Mouse (Mus musculus) bone marrow, adult 2 months (tissue): Measurements from ENCODE around the gene Atp2b4. TPM values are rescaled to one million over a fixed set of nuclear protein-coding genes. Genes with fewer than 3 reads are reported as not detected.
A peak's percentile ranks its signal among the peaks of the same experiment; 100 is the strongest.

ENCODE experiments used
- H3K27ac ChIP-seq: fragments of 200-500 bp; 2 replicates; pipeline ENCODE4 v1.5.1; 2012; ENCODE audit warnings: low read depth, mild to moderate bottlenecking, control low read depth, inconsistent platforms, low read length; ENCODE audit not compliant: control insufficient read depth, poor library complexity, insufficient read depth
- H3K4me1 ChIP-seq: fragments of 200-500 bp; 2 replicates; pipeline ENCODE4 v1.6.1; 2011; ENCODE audit warnings: low read length; ENCODE audit not compliant: control insufficient read depth, insufficient read depth
- H3K4me3 ChIP-seq: fragments of 200-500 bp; replicated peaks from 2 replicates; pipeline ENCODE3; 2011; ENCODE audit warnings: mild to moderate bottlenecking, low read depth, low read length, control low read depth; ENCODE audit not compliant: control insufficient read depth
- CTCF ChIP-seq: fragments of 200-500 bp; IDR thresholded peaks from 2 replicates; pipeline ENCODE4 v1.5.1; 2011; ENCODE audit warnings: low read length, control low read depth; ENCODE audit not compliant: control insufficient read depth, insufficient read depth
- POLR2A ChIP-seq: fragments of 200-500 bp; IDR thresholded peaks from 2 replicates; pipeline ENCODE4 v1.6.1; 2011; ENCODE audit warnings: low read depth, mild to moderate bottlenecking, control low read depth, low read length, borderline replicate concordance; ENCODE audit not compliant: control insufficient read depth
- WGBS: fragments of 180-500 bp; shearing (Covaris S2); methylation state at CpG from one replicate; pipeline ENCODE4 v1.1.7; 2018; 5-methylcytosine and 5-hydroxymethylcytosine counted together
- polyA plus RNA-seq: library from polyadenylated mRNA; stranded (reverse); fragments of >200 nt; gene quantifications from 2 replicates; pipeline ENCODE4 v1.2.4, GENCODE M21; 2011; ENCODE audit warnings: low replicate concordance; ENCODE audit not compliant: missing spikeins, insufficient read depth, insufficient read length

Gene Atp2b4
- polyA plus RNA-seq: 37.6 and 43.7 TPM in 2 replicates

DNA sequence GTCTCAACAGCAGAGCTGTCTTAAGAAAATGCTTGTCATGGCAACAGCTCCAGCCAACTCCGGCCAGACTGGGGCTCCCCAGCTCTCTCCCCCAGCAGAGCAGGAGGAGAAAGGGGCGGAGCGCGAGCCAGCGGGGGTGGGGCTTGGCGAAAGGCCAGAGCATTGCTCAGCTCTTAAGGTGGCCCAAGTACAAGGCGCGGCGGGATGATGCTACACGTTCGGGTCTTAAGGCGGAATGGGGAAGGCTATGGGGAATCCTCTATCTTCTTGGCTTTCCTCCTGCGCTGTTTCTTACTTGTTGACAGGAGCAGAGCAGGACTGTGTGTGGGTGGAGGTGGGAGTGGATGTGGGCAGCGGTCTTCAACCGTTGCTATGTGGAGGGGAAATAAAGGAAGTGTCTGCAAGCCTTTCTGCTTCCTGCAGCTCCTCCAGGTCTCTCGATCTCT is at the start of gene Atp2b4:
TSS of gene Atp2b4 (minus strand) at position 94 of the 446 bp plus-strand sequence.
- Histone ChIP-seq H3K4me3 (peak within 1 kb of the TSS; percentile 95), H3K27ac (peak within 1 kb of the TSS; percentile 84), H3K4me1 (peaks cover 5% of the 10 kb centered on the region; the same call in 1 of the 2 replicates)
- no peak for TF ChIP-seq CTCF
- TF ChIP-seq POLR2A: peak; percentile 85; the same call in 1 of the 2 replicates
- WGBS: 0% methylated on average over 16 of the region's 16 CpGs

DNA sequence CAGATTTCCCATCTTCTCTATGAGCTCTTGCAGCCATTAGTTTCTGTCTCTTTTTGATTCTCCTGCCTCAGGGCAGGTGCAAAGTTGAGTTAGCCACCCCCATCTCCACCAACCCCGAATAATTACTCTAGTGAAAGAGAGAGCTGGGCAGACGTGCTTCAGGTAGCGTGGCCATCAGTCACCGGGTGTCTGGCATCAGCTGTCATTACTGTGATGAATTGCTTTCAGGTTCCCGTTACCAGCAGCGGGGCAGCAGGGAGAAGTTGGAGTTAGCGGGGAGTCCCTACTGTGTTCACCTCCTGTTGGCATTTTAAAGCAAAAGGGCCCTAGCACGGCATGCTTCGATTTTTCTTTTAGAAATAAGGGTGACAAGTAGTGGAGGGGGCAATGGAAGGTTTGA is 43.9 kb upstream of the Atp2b4 start:
- 10% methylated on average over 9 of the region's 9 CpGs for WGBS
- Histone ChIP-seq H3K27ac (no peak overlapping the region), H3K4me1 (peaks cover 3% of the 10 kb centered on the region; the same call in 1 of the 2 replicates), H3K4me3 (no peak overlapping the region)
- TF ChIP-seq POLR2A (no peak), CTCF (no peak)

- no peak overlapping the region for H3K27ac ChIP-seq
- TF ChIP-seq POLR2A (no peak), CTCF (no peak)
- peaks cover 3% of the 10 kb centered on the region; the same call in 1 of the 2 replicates for H3K4me1 ChIP-seq
- WGBS: 66% methylated on average over 6 of the region's 6 CpGs
- no peak overlapping the region for H3K4me3 ChIP-seq
These were observed 43.1 kb upstream of the Atp2b4 start for GRCm38 (mm10) chr1:133843900-133844299.

- WGBS: 82% methylated on average over 4 of the region's 4 CpGs
- Histone ChIP-seq H3K4me3 (no peak overlapping the region), H3K27ac (no peak overlapping the region), H3K4me1 (peaks cover 3% of the 10 kb centered on the region; the same call in 1 of the 2 replicates)
- TF ChIP-seq CTCF (no peak), POLR2A (no peak)
These were observed 42.5 kb upstream of the Atp2b4 start for GRCm38 (mm10) chr1:133843370-133843769.

- Histone ChIP-seq H3K4me3 (no peak overlapping the region), H3K4me1 (peaks cover 3% of the 10 kb centered on the region; the same call in 1 of the 2 replicates), H3K27ac (no peak overlapping the region)
- no peak for TF ChIP-seq POLR2A
- no peak for TF ChIP-seq CTCF
- 70% methylated on average over 11 of the region's 11 CpGs for WGBS
These were observed 41.4 kb upstream of the Atp2b4 start for GRCm38 (mm10) chr1:133842074-133842725.

- H3K27ac ChIP-seq: no peak overlapping the region
- 53% methylated on average over 15 of the region's 15 CpGs for WGBS
- H3K4me1 ChIP-seq: peaks cover 3% of the 10 kb centered on the region; the same call in 1 of the 2 replicates
- TF ChIP-seq POLR2A: no peak
- TF ChIP-seq CTCF: no peak
- H3K4me3 ChIP-seq: no peak overlapping the region
These were observed 40.5 kb upstream of the Atp2b4 start for GRCm38 (mm10) chr1:133841171-133841926.

GRCm38 (mm10) chr1:133840530-133840929 is 39.7 kb upstream of the Atp2b4 start:
- no peak overlapping the region for H3K27ac ChIP-seq
- peaks cover 3% of the 10 kb centered on the region; the same call in 1 of the 2 replicates for H3K4me1 ChIP-seq
- 81% methylated on average over 12 of the region's 12 CpGs for WGBS
- TF ChIP-seq CTCF (no peak), POLR2A (no peak)
- no peak overlapping the region for H3K4me3 ChIP-seq

DNA sequence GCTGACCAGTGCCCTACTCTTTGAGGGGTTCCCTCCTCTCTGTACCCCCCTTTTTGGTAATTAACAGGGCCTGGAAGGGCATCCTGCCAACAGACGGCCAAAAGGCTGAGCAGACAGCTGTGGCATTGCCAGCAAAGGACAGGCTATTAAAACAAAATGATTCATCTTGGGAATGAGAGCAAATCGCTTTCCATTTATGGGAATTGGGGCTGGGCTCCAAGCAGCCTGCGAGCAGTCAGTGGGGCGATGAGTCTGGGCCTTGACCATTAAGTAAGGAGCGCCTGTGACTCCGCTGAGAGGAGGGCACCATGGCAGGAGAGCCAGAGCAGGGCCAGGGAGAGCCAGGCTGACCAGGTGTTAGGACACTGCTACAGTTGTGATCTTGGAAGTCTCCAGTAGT is 33.5 kb upstream of the Atp2b4 start:
- Histone ChIP-seq H3K27ac (no peak overlapping the region), H3K4me3 (no peak overlapping the region), H3K4me1 (no peaks in the 10 kb centered on the region)
- 86% methylated on average over 6 of the region's 6 CpGs for WGBS
- TF ChIP-seq CTCF (no peak), POLR2A (no peak)

DNA sequence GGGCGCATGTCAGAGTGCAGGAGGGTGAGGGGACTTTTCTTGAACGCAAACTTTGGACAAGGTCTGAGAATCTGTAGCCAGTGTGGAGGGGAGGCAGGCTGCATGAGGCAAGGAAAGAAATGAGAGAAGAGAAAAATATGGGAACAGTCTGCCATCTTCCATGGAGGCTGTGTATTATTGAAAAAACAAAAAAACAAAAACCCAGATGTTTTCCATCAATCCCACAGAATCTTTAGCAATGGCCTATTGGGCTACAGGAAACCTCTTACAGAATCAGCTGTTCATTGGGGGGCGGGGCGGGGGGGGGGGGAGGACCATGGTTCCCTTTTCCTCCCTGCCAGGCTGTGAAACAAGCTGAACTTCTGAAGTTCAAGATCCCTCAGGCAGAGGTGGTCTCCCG is 31.9 kb upstream of the Atp2b4 start:
- TF ChIP-seq POLR2A (no peak), CTCF (no peak)
- 34% methylated on average over 5 of the region's 5 CpGs for WGBS
- Histone ChIP-seq H3K27ac (no peak overlapping the region), H3K4me3 (no peak overlapping the region), H3K4me1 (no peaks in the 10 kb centered on the region)
